Mouse (Mus musculus): Measurements from ENCODE around the gene M1ap.

- TF ChIP-seq POLR2A (IDR thresholded peaks at IDR 0.05; ENCODE audit: borderline replicate concordance, control insufficient read depth, low read depth, low read length), result no peak
- no peak for TF ChIP-seq CTCF (IDR thresholded peaks at IDR 0.05; ENCODE audit: control insufficient read depth, insufficient read depth, low read length)
Observed at GRCm38 (mm10) chr6:82898745-82899144, 48.0 kb upstream of the M1ap start.

Data from bone marrow, adult 2 months (tissue).